Mouse (Mus musculus) Patski (cell line): ENCODE measurements around the gene Slc35b3. TPM values are rescaled to one million over a fixed set of nuclear protein-coding genes. Genes with fewer than 3 reads are reported as not detected.

ENCODE experiments used
- ATAC-seq: fragments of 100-300 bp; one replicate; pipeline ENCODE4 v1.8.0; 2021
- CTCF ChIA-PET: fragments of 350-600 bp; sonication (Branson Sonifier 250); formaldehyde crosslinking; loops from one replicate; lab custom pipeline; 2022; ENCODE audit warnings: inconsistent platforms; lab: Charles Lee
- POLR2A ChIA-PET: fragments of 350-600 bp; sonication (Branson Sonifier 250); formaldehyde crosslinking; loops from one replicate; lab custom pipeline; 2022; ENCODE audit warnings: antibody characterized with exemption, inconsistent platforms; lab: Charles Lee
- DNase-seq: peaks from one replicate; pipeline ENCODE4 v3.0.0-alpha.2; 2011; ENCODE audit warnings: low read depth, low spot score
- H3K27me3 ChIP-seq: fragments of 371-371 bp; one replicate; pipeline ENCODE4 v1.5.1; 2021
- CTCF ChIP-seq: fragments of 100-300 bp; IDR thresholded peaks from one replicate; pipeline ENCODE4 v1.5.1; 2021
- in situ Hi-C: fragments of 300-500 bp; cut with MboI; formaldehyde crosslinking; loops from 3 replicates; pipeline ENCODE4 v1.11.1; 2018; ENCODE audit warnings: low pct_unique_long_range_greater_than_20kb, mixed read lengths
- polyA plus RNA-seq: library from polyadenylated mRNA; unstranded; gene quantifications from one replicate; pipeline ENCODE4 v1.2.3, GENCODE M21; 2021

Gene Slc35b3
- polyA plus RNA-seq, 1 experiment from 2014 or later = 20.8 TPM

GRCm38 (mm10) chr13:38941280-38941679 lies 19.4 kb downstream of the Slc35b3 start:
- DNase-seq = no peak
- in situ Hi-C loops = no loop called here
- no peak for ATAC-seq
- CTCF ChIA-PET = no interaction called here
- TF ChIP-seq CTCF = no peak
- POLR2A ChIA-PET = no interaction called here
- H3K27me3 ChIP-seq = no peaks in the 10 kb centered on the region

GRCm38 (mm10) chr13:38938433-38938832 lies 22.2 kb downstream of the Slc35b3 start:
- DNase-seq (no peak), ATAC-seq (no peak)
- ChIA-PET CTCF (interaction anchor here (1.3 kb wide), 1 partner anchor 11 kb away, joined by 4 read pairs; no protein-coding TSS in a partner anchor), POLR2A (interaction anchor here (0.9 to 1.4 kb wide), 2 partner anchors 12 to 17 kb away, joined by 3 to 4 read pairs; no protein-coding TSS in a partner anchor)
- in situ Hi-C loops = no loop called here
- TF ChIP-seq CTCF = no peak
- no peaks in the 10 kb centered on the region for H3K27me3 ChIP-seq

- in situ Hi-C loops = no loop called here
- H3K27me3 ChIP-seq = no peaks in the 10 kb centered on the region
- ATAC-seq = no peak
- DNase-seq = no peak
- no peak for TF ChIP-seq CTCF
- POLR2A ChIA-PET = no interaction called here
- CTCF ChIA-PET = no interaction called here
Measured at GRCm38 (mm10) chr13:38936860-38937471, 23.7 kb downstream of the Slc35b3 start.

GRCm38 (mm10) chr13:38935856-38936446 lies 24.7 kb downstream of the Slc35b3 start:
- no peak for ATAC-seq
- in situ Hi-C loops = no loop called here
- ChIA-PET CTCF (no interaction called here), POLR2A (no interaction called here)
- no peak for DNase-seq
- no peaks in the 10 kb centered on the region for H3K27me3 ChIP-seq
- TF ChIP-seq CTCF = no peak

GRCm38 (mm10) chr13:38929843-38930578 lies 30.7 kb downstream of the Slc35b3 start:
- ATAC-seq (no peak), DNase-seq (no peak)
- no peak for TF ChIP-seq CTCF
- ChIA-PET CTCF (no interaction called here), POLR2A (no interaction called here)
- no peaks in the 10 kb centered on the region for H3K27me3 ChIP-seq
- in situ Hi-C loops = no loop called here

GRCm38 (mm10) chr13:38922676-38923075 lies 38.0 kb downstream of the Slc35b3 start:
- ChIA-PET CTCF (interaction anchor here (0.8 kb wide), 1 partner anchor 12 kb away, joined by 3 read pairs; no protein-coding TSS in a partner anchor), POLR2A (interaction anchor here (0.5 kb wide), 1 partner anchor 411 kb away, joined by 3 read pairs; no protein-coding TSS in a partner anchor)
- H3K27me3 ChIP-seq = no peaks in the 10 kb centered on the region
- in situ Hi-C loops = no loop called here
- TF ChIP-seq CTCF = no peak
- DNase-seq (no peak), ATAC-seq (peak; percentile 76)

- DNase-seq (no peak), ATAC-seq (no peak)
- TF ChIP-seq CTCF = no peak
- H3K27me3 ChIP-seq = no peaks in the 10 kb centered on the region
- ChIA-PET POLR2A (interaction anchor here (0.7 kb wide), 1 partner anchor 943 kb away, joined by 3 read pairs; no protein-coding TSS in a partner anchor), CTCF (no interaction called here)
- in situ Hi-C loops = no loop called here
Measured at GRCm38 (mm10) chr13:38921306-38921705, 39.4 kb downstream of the Slc35b3 start.

GRCm38 (mm10) chr13:38918188-38918885 lies 42.3 kb downstream of the Slc35b3 start:
- ATAC-seq (no peak), DNase-seq (no peak)
- CTCF ChIA-PET = no interaction called here
- in situ Hi-C loops = no loop called here
- TF ChIP-seq CTCF = no peak
- H3K27me3 ChIP-seq = no peaks in the 10 kb centered on the region
- POLR2A ChIA-PET = no interaction called here

GRCm38 (mm10) chr13:38917556-38917955 lies 43.1 kb downstream of the Slc35b3 start:
- no peak for TF ChIP-seq CTCF
- no peaks in the 10 kb centered on the region for H3K27me3 ChIP-seq
- POLR2A ChIA-PET = no interaction called here
- ATAC-seq = no peak
- no peak for DNase-seq
- in situ Hi-C loops = no loop called here
- CTCF ChIA-PET = no interaction called here

GRCm38 (mm10) chr13:38914771-38915170 lies 45.9 kb downstream of the Slc35b3 start:
- in situ Hi-C loops = no loop called here
- POLR2A ChIA-PET = no interaction called here
- DNase-seq (no peak), ATAC-seq (no peak)
- H3K27me3 ChIP-seq = no peaks in the 10 kb centered on the region
- CTCF ChIA-PET = interaction anchor here (1.2 kb wide), 1 partner anchor 10 kb away, joined by 3 read pairs; no protein-coding TSS in a partner anchor
- TF ChIP-seq CTCF = no peak
